Mouse (Mus musculus): ENCODE results near the gene Sh3glb2. TPM values are rescaled to one million over a fixed set of nuclear protein-coding genes. Genes with fewer than 3 reads are reported as not detected.

Sh3glb2 gene
- polyA plus RNA-seq, 1 experiment from 2014 or later, result 18.9 TPM

DNA sequence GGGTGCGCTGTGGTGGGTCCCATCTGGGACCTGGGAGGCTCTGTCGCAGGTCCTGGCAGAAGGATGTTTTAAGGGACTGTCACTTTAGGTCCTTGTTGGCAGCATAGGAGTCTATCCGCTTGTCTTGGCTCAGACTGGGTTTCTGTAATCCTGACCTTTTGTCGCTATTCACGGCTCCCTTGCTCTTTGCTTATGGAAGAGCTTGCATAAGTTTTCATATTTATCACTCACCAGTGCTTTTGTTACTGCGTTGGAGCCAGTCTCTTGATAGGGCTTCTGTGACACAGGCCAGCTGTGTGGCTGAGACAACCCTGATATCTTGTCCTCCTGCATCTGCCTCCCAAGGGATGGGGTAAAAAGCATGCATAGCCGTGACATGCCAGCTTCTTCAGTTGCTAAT lies 20.2 kb upstream of the Sh3glb2 start:
- Histone ChIP-seq H3K36me3 (replicated peaks) (peaks cover 59% of the 10 kb centered on the region), H3K4me2 (no peak overlapping the region; the same call in 1 of the 2 replicates), H3K27me3 (no peaks in the 10 kb centered on the region), H3K4me1 (replicated peaks) (peaks cover 53% of the 10 kb centered on the region), H3K27ac (replicated peaks) (peak overlapping the region; percentile 21), H3K4me3 (replicated peaks) (no peak overlapping the region), H3K9me3 (replicated peaks) (no peaks in the 10 kb centered on the region), H3K9ac (no peak overlapping the region)
- no peak for ATAC-seq (ENCODE audit: insufficient read depth)
- WGBS (ENCODE audit: insufficient replicate concordance), result 64% methylated on average over 7 of the region's 7 CpGs

DNA sequence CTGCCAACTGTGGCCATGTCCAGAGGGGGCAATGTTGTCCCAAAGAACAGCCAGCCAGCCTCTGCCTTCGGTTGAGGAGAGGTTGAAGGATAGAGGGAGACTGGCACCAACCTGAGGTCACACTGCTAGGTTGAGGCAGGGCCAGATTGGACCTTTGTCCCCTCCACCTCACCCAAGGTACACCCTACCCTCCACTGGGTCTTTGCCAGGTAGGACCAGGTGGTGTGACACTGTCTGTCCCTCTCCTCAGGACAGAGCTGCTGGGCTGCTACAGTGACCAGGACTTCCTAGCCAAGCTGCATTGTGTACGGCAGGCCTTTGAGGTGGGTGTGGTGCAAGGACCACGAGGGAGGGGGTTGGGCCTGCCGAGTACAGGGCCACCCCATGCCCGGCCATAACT lies 18.6 kb upstream of the Sh3glb2 start:
- Histone ChIP-seq H3K9ac (no peak overlapping the region), H3K4me2 (no peak overlapping the region), H3K4me3 (replicated peaks) (no peak overlapping the region), H3K4me1 (replicated peaks) (peaks cover 42% of the 10 kb centered on the region), H3K36me3 (replicated peaks) (peaks cover 52% of the 10 kb centered on the region), H3K27me3 (no peaks in the 10 kb centered on the region), H3K9me3 (replicated peaks) (no peaks in the 10 kb centered on the region), H3K27ac (replicated peaks) (no peak overlapping the region)
- WGBS (ENCODE audit: insufficient replicate concordance), result 81% methylated on average over 5 of the region's 5 CpGs
- no peak for ATAC-seq (ENCODE audit: insufficient read depth)

DNA sequence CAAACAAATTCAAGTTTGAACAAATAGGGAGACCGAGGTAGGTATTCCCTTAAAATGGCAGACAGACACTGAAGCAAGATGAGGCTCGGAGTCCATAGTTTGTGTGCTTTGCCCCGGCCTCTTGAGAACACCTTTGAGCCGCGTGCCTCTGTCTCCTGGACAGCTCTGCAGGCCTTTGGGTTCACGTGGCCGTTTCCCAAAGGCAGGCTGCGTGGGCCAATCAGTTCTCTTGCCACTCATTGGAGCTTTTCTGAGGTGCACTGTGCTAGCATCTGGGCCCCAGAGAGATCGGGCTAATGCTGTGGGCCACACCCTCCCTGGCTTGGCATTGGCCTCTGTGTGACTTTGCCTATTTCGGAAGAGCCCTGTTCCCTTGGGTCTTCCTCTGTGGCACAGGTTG lies 16.8 kb upstream of the Sh3glb2 start:
- H3K27ac ChIP-seq (replicated peaks), result no peak overlapping the region

DNA sequence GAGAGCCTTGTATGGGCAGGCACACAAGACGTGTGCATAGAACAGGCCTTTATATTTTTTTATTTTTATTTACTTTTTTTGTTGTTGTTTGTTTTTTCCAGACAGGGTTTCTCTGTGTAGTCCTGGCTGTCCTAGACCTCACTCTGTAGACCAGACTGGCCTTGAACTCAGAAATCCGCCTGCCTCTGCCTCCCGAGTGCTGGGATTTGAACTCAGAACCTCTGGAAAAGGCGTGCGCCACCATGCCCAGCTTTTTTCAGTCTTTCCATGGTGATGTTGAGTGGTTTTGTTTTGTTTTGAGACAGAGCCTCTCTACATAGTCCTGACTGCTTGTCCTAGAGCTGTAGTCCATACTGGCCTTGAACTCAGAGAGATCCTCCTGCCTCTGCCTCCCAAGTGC lies 13.6 kb upstream of the Sh3glb2 start:
- no peak for ATAC-seq (ENCODE audit: insufficient read depth)
- Histone ChIP-seq H3K9me3 (replicated peaks) (no peaks in the 10 kb centered on the region), H3K36me3 (replicated peaks) (peaks cover 70% of the 10 kb centered on the region), H3K4me2 (no peak overlapping the region), H3K27ac (replicated peaks) (no peak overlapping the region), H3K9ac (no peak overlapping the region), H3K27me3 (no peaks in the 10 kb centered on the region), H3K4me1 (replicated peaks) (no peaks in the 10 kb centered on the region), H3K4me3 (replicated peaks) (no peak overlapping the region)
- 84% methylated on average over 5 of the region's 5 CpGs for WGBS (ENCODE audit: insufficient replicate concordance)

More for the DNA sequence above, 16.8 kb upstream of the Sh3glb2 start:
- no peaks in the 10 kb centered on the region for H3K9me3 ChIP-seq (replicated peaks)
- H3K4me2 ChIP-seq, result no peak overlapping the region
- no peak for ATAC-seq (ENCODE audit: insufficient read depth)
- no peak overlapping the region for H3K4me3 ChIP-seq (replicated peaks)
- H3K27me3 ChIP-seq, result no peaks in the 10 kb centered on the region
- H3K9ac ChIP-seq, result no peak overlapping the region
- H3K4me1 ChIP-seq (replicated peaks), result peaks cover 25% of the 10 kb centered on the region
- H3K36me3 ChIP-seq (replicated peaks), result peaks cover 58% of the 10 kb centered on the region
- WGBS (ENCODE audit: insufficient replicate concordance), result 81% methylated on average over 10 of the region's 10 CpGs

DNA sequence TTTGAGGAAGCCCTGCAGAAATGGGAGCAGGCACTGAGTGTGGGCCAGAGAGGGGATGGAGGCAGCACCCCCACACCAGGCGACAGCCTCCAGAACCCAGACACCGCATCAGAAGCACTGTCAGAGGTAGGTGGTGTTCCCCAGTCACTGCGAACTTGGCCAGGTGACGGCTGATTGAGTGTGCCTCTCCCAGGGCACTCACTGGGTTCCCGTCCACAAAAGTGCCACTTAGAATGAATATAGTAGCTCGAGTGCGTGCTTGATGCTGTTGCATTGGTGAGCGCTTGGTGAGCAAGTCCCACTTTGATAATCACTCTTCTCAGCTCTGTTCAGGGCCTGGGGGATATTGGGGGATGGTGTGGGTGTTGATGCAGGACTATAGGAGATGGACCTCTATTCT lies 12.4 kb upstream of the Sh3glb2 start:
- 91% methylated on average over 8 of the region's 8 CpGs for WGBS (ENCODE audit: insufficient replicate concordance)
- no peaks in the 10 kb centered on the region for H3K9me3 ChIP-seq (replicated peaks)
- peaks cover 62% of the 10 kb centered on the region for H3K36me3 ChIP-seq (replicated peaks)
- H3K27ac ChIP-seq (replicated peaks), result no peak overlapping the region
- no peak overlapping the region for H3K4me2 ChIP-seq
- no peaks in the 10 kb centered on the region for H3K4me1 ChIP-seq (replicated peaks)
- H3K4me3 ChIP-seq (replicated peaks), result no peak overlapping the region
- no peak overlapping the region for H3K9ac ChIP-seq
- no peaks in the 10 kb centered on the region for H3K27me3 ChIP-seq
- ATAC-seq (ENCODE audit: insufficient read depth), result no peak

DNA sequence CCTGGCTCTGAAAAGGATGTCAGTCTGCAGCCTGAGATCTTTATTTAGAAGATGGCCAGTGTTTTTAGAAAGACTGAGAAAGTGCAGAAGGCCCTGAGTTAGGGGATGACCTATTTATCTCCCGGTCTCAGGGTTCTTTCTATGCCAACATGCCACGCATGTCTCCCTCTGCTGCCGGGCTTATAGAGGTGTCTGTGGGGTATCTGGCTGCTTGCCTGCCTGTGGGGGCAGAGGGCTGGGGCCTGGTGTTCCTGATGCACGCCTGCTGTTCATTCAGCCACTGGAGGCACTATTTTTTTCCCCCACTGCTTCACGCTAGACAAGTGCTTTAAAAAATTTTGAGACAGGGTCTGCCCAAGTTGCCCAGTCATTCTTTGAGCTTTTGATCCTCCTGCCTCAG lies 7.1 kb upstream of the Sh3glb2 start:
- no peak for ATAC-seq (ENCODE audit: insufficient read depth)
- H3K27me3 ChIP-seq, result no peaks in the 10 kb centered on the region
- H3K36me3 ChIP-seq (replicated peaks), result peaks cover 37% of the 10 kb centered on the region
- no peaks in the 10 kb centered on the region for H3K9me3 ChIP-seq (replicated peaks)
- H3K27ac ChIP-seq (replicated peaks), result no peak overlapping the region
- whole genome bisulfite sequencing (ENCODE audit: insufficient replicate concordance), result 57% methylated on average over 5 of the region's 5 CpGs
- no peak overlapping the region for H3K4me2 ChIP-seq
- H3K9ac ChIP-seq, result no peak overlapping the region
- no peak overlapping the region for H3K4me3 ChIP-seq (replicated peaks)
- H3K4me1 ChIP-seq (replicated peaks), result peaks cover 22% of the 10 kb centered on the region

DNA sequence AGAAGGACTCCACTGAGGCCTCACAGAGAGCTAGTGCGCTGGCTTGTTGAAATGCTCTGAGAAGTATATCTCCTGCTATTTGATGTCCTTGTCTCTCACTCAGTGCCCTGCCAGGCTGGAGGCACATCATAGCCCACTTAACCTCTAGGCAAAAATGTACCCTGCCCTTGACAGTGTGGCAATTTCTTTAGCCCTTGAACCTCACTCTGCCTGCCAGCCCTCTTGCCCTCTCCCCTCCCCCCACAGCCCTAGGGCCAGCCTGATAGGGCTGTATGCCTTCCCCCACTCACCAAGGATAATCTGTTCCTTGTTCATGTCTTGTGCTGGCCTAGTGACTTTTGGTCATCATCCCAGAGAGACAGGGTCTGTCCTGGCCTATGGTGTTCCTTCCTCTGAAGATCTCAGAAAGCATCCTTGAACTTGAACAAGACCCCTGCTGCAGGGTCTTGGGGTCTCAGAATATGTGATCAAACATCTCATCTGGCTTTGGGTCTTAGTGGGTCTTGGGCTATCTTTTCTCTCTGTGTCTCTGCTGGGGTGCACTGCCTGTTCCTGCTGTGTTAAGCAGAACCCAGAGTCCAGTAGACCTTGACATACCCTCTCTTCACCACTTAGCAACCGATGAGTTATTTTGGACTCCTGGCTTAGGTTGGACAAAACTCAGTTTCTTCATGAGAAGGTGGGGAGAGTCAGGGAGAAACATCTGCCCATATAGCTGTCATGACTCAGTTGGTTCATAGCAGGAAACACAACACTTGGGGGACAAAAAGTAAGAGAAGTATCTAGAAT lies 6.3 kb upstream of the Sh3glb2 start:
- no peak for ATAC-seq (ENCODE audit: insufficient read depth)
- peaks cover 30% of the 10 kb centered on the region for H3K36me3 ChIP-seq (replicated peaks)
- 72% methylated on average over 2 of the region's 2 CpGs for WGBS (ENCODE audit: insufficient replicate concordance)
- H3K9ac ChIP-seq, result 0 out of 2 replicates have a peak overlapping the region, but pooled peaks have one; percentile 81
- peak overlapping the region; percentile 65; the same call in 1 of the 2 replicates for H3K27ac ChIP-seq (replicated peaks)
- H3K27me3 ChIP-seq, result no peaks in the 10 kb centered on the region
- peak overlapping the region; percentile 93 for H3K4me2 ChIP-seq
- no peaks in the 10 kb centered on the region for H3K9me3 ChIP-seq (replicated peaks)
- H3K4me1 ChIP-seq (replicated peaks), result peaks cover 22% of the 10 kb centered on the region
- H3K4me3 ChIP-seq (replicated peaks), result peak overlapping the region; percentile 83

DNA sequence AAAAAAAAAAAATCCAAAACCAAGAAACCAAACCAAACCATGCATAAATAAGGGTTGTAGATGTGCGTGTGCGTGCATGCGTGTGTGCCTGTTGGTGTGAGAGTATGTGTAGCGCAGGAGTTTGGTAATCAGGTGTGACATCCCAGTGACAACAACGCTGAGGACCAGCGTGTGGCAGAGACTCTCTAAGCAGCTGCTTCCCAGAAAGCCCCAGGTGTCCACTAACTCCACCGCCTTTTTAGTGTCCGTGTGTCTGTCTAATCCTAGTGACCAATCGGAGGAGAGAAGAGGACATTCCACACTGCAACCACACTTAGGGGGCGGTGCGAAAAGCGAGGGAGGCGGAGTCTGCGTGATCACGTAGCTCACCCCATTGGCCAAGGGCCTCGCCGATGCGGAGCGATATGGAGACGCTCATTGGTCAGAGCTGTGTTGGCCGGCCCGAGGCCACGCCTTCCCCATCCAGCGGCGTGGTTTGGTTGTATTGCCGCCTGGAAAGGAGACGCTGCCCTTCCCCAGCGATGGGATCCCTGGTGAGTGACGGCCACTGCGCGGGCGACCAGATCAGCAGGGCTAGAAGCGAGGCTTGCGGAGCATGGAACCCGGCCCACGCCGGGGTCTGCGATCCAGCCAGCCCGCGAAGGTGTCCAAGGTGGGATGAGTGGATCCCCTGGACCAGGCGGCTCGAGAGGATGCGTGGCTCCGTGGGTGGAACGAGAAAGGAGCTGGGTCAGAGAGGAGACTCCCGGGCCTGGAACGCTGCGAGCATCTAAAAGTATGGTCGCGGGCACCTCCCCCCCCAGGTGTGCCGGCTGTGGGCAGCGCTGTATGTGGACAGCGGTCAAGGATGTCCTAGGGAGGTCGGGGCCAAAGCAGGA lies 4.9 kb upstream of the Sh3glb2 start, which contains the start of gene Miga2:
Miga2 (plus strand) TSS at position 461 of the 878 bp plus-strand sequence.
- H3K9ac ChIP-seq, result peak within 1 kb of the TSS; percentile 81
- H3K4me2 ChIP-seq, result peak within 1 kb of the TSS; percentile 93
- no peaks in the 10 kb centered on the region for H3K27me3 ChIP-seq
- H3K36me3 ChIP-seq (replicated peaks), result peaks cover 16% of the 10 kb centered on the region
- peak within 1 kb of the TSS; percentile 83 for H3K4me3 ChIP-seq (replicated peaks)
- under 1% methylated on average over 54 of the region's 54 CpGs for WGBS (ENCODE audit: insufficient replicate concordance)
- peaks cover 27% of the 10 kb centered on the region for H3K4me1 ChIP-seq (replicated peaks)
- ATAC-seq (ENCODE audit: insufficient read depth), result peak; percentile 94
- H3K9me3 ChIP-seq (replicated peaks), result no peaks in the 10 kb centered on the region
- H3K27ac ChIP-seq (replicated peaks), result peak within 1 kb of the TSS; percentile 65

DNA sequence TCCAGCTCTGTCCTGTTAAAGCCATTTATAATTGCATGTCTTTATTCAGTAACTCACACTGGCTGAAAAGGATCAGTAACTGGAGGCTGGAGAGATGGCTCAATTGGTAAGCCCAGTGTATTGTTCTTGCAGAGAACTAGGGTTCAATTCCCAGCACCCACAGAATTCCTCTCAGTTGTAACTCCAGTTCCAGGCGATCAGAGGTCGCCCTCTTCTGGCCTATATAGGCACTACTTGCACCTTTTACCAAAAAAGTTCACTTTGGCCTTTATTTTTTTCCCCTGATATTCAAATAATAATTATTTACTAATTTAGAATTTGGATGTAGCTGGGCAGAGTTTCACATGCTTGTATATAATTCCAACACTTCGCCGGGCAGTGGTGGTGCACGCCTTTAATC lies 3.7 kb upstream of the Sh3glb2 start:
- 72% methylated on average over 5 of the region's 5 CpGs for WGBS (ENCODE audit: insufficient replicate concordance)
- no peak overlapping the region for H3K27ac ChIP-seq (replicated peaks)
- no peaks in the 10 kb centered on the region for H3K9me3 ChIP-seq (replicated peaks)
- no peak overlapping the region for H3K4me3 ChIP-seq (replicated peaks)
- H3K27me3 ChIP-seq, result no peaks in the 10 kb centered on the region
- peaks cover 38% of the 10 kb centered on the region for H3K4me1 ChIP-seq (replicated peaks)
- H3K9ac ChIP-seq, result no peak overlapping the region
- H3K36me3 ChIP-seq (replicated peaks), result peaks cover 4% of the 10 kb centered on the region
- ATAC-seq (ENCODE audit: insufficient read depth), result no peak
- H3K4me2 ChIP-seq, result no peak overlapping the region

DNA sequence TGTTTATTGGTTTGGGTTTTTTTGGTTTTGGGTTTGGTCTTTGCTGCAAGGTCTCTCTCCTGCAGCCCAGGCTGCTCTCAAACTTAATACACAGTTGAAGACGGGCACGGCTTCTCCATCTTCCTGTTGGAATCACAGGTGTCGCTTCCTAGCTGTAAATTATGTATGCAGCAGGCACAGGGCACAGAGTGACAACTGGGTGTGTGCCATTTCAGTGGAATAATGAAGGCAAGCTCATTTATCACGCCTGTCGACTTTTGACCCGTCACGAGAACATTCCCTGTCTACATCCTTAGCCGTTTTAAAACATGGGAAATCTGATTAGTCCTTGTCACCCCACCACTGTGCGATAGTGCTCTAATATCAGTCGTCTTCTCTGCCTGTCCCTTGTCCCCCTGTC lies 1.5 kb upstream of the Sh3glb2 start:
- no peak overlapping the region for H3K9ac ChIP-seq
- H3K4me3 ChIP-seq (replicated peaks), result no peak overlapping the region
- no peak overlapping the region for H3K4me2 ChIP-seq
- no peaks in the 10 kb centered on the region for H3K27me3 ChIP-seq
- no peak overlapping the region for H3K27ac ChIP-seq (replicated peaks)
- no peaks in the 10 kb centered on the region for H3K36me3 ChIP-seq (replicated peaks)
- no peaks in the 10 kb centered on the region for H3K9me3 ChIP-seq (replicated peaks)
- no peak for ATAC-seq (ENCODE audit: insufficient read depth)
- peaks cover 56% of the 10 kb centered on the region for H3K4me1 ChIP-seq (replicated peaks)
- WGBS (ENCODE audit: insufficient replicate concordance), result 74% methylated on average over 10 of the region's 10 CpGs
